Mouse (Mus musculus): ENCODE measurements around the gene Tkt. TPM values are rescaled to one million over a fixed set of nuclear protein-coding genes. Genes with fewer than 3 reads are reported as not detected.
A peak's percentile ranks its signal among the peaks of the same experiment; 100 is the strongest.
"Not testable (repeated sequence)": the region's sequence is repeated elsewhere in the genome, so short reads cannot be mapped to it uniquely, and the experiment has no call there.

The Tkt gene
- total RNA-seq, 2 experiments from 2014 or later = 9.6 to 13.1 TPM

- intact Hi-C loops (cut with DNase I) = no loop called here
- no peak for DNase-seq
Measured at GRCm38 (mm10) chr14:30551509-30551908, 3.4 kb downstream of the Tkt start.

- no peak for DNase-seq
- intact Hi-C loops (cut with DNase I) = no loop called here
Measured at GRCm38 (mm10) chr14:30551981-30552380, 3.8 kb downstream of the Tkt start.

DNA sequence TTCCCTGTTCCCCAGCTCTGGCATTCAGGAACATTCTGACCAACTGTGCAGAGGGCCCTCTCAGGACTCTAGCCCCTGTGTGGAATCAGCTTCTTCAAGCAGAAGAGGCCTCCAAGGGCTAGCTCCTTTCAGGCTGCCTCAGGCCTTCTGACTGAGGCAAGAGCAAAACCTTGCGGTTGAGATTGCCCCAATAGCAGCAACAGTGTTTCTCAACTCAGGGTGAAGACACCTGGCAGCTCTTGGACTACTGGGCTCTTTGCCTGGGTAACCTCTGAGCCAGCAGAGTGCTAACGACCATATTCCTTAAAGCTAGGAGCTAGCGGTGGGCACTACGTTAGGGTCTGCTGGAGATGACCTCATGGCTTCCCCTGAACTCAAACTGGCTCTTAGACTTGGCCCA is 5.0 kb downstream of the Tkt start:
- intact Hi-C loops (cut with DNase I) = no loop called here
- DNase-seq = no peak

GRCm38 (mm10) chr14:30556651-30557050 is 8.5 kb downstream of the Tkt start:
- no peak for DNase-seq
- intact Hi-C loops (cut with DNase I) = no loop called here

DNA sequence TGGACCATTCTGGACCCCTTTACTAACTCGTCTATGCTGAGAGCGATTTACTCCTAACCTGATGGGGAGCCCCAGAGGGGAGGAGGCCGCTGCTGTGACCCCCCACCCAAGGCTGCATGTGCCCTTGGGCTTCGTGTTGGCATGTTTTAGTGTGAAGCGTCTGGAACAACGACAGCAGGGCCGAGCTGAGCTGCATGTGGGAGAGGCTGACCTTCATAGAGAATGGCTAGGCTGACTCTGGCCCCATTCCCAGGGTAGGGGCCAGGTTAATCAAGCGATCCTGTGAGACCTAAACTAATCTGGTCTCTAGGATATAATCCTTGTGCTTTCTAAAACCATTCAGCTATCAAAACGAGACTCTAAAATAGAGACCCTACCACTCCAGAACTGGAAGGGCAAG is 9.6 kb downstream of the Tkt start:
- no peak for DNase-seq

GRCm38 (mm10) chr14:30559321-30559850 is 11.2 kb downstream of the Tkt start:
- peak; percentile 38 to 56 for DNase-seq

More for the DNA sequence above, 9.6 kb downstream of the Tkt start:
- intact Hi-C loops (cut with DNase I) = no loop called here

GRCm38 (mm10) chr14:30560803-30561389 is 12.7 kb downstream of the Tkt start:
- intact Hi-C loops (cut with DNase I) = no loop called here
- no peak for DNase-seq

More at GRCm38 (mm10) chr14:30559321-30559850, 11.2 kb downstream of the Tkt start:
- intact Hi-C loops (cut with DNase I) = no loop called here

GRCm38 (mm10) chr14:30561470-30562187 is 13.5 kb downstream of the Tkt start:
- intact Hi-C loops (cut with DNase I) = no loop called here
- no peak for DNase-seq

- intact Hi-C loops (cut with DNase I) = no loop called here
- DNase-seq = no peak
Measured at GRCm38 (mm10) chr14:30562343-30562742, 14.2 kb downstream of the Tkt start.

DNA sequence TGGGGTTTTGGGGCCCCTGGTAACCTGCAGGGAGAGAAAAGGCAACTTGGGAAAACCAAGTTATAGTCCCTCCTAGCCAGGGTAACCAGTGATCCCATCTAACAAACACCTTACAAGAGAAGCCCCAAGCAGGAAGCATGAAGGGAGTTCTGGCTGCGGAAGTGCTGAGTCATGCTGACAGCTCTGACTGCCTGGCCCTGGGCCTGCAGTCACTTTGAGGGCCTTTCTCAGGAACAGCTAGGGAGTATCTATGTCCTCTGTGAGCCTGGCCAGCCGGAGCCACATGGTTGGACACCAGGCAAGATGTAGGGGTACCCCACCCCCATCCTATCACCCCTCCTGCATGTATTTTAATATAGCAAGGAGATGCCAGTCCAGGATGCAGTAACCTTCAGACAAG is 16.3 kb downstream of the Tkt start:
- DNase-seq = peak; percentile 52 to 55
- intact Hi-C loops (cut with DNase I) = no loop called here

GRCm38 (mm10) chr14:30566317-30566716 is 18.2 kb downstream of the Tkt start:
- no peak for DNase-seq

DNA sequence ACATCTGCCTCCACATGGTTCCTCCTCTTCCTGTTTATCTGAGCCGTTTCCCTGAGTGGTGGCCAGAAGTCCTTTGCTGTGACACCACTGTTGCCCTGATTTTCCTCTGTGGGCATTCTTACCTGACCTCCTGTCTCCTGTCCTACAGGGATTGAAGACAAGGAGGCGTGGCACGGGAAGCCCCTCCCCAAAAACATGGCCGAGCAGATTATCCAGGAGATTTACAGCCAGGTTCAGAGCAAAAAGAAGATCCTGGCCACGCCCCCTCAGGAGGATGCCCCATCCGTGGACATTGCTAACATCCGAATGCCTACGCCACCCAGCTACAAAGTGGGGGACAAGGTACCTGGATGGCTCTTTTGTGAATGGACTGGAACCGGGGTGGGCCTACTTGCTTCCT is 19.9 kb downstream of the Tkt start:
- DNase-seq = peak in 1 of 2 experiments; percentile 9
- intact Hi-C loops (cut with DNase I) = no loop called here

More at GRCm38 (mm10) chr14:30566317-30566716, 18.2 kb downstream of the Tkt start:
- intact Hi-C loops (cut with DNase I) = no loop called here

DNA sequence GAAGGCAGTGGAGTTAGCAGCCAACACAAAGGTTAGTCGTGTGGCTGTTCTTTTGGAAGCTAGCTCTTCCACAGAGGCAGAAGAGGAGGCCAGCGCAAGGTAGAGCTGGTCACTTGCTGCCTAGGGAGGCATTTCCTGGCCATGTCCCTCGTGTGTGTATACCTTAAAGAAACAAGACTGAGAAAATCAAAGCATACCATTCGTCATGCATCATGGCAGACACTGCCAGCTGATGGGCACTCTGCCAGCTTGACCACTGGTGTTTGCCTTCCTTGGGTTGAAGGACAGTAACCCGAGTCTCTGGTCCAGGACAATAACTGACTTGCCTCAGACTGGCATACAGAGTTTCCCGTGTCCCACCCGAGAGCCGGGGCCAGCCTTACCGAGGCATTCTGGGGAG is 22.1 kb downstream of the Tkt start:
- intact Hi-C loops (cut with DNase I) = loop anchor here (5.0 kb wide), 1 partner anchor 33 kb away; no protein-coding TSS in a partner anchor
- no peak for DNase-seq

- no peak for DNase-seq
- intact Hi-C loops (cut with DNase I) = loop anchor here (5.0 kb wide), 1 partner anchor 35 kb away; no protein-coding TSS in a partner anchor
Measured at GRCm38 (mm10) chr14:30572253-30572652, 24.1 kb downstream of the Tkt start.

- intact Hi-C loops (cut with DNase I) = loop anchor here (5.0 kb wide), 1 partner anchor 36 kb away; no protein-coding TSS in a partner anchor
- no peak for DNase-seq
Measured at GRCm38 (mm10) chr14:30573235-30573634, 25.1 kb downstream of the Tkt start.

DNA sequence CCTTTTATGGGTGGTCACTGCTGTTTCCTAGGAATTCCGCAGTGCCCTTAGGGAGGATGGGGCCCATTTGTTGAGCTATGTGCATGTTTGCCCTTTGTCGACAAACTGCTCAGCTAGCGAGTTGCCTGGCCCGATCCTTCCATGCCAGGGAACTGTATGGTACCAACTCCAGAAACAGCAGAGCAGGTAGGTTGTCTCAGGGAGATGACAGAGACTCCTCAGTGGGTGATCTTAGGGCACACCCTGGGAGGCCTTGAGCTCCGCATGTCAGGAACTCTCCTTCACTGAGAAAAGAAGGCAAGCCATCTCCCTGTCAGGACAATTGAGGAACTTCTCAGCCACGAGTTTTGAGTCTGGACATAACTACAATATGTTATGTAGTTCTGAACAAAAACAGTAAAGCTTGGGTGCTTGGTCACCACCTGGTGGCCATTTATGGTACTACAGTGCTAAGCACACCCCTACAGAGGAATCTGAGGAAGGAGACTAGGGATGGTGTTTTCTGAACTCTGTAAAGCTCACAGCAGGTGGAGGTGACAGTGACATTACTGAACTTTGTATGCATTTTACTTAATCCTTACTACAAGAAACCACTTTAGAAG is 25.9 kb downstream of the Tkt start:
- DNase-seq = peak; percentile 52 to 56
- intact Hi-C loops (cut with DNase I) = loop anchor here (5.0 kb wide), 1 partner anchor 37 kb away; no protein-coding TSS in a partner anchor

- intact Hi-C loops (cut with DNase I) = no loop called here
- DNase-seq = no peak
Measured at GRCm38 (mm10) chr14:30575791-30576190, 27.6 kb downstream of the Tkt start.

- no peak for DNase-seq
- intact Hi-C loops (cut with DNase I) = no loop called here
Measured at GRCm38 (mm10) chr14:30576260-30576659, 28.1 kb downstream of the Tkt start.

GRCm38 (mm10) chr14:30577303-30578062 is 29.3 kb downstream of the Tkt start:
- DNase-seq; intact Hi-C loops (cut with DNase I): not testable (repeated sequence)

- DNase-seq = no peak
- intact Hi-C loops (cut with DNase I) = no loop called here
Measured at GRCm38 (mm10) chr14:30579180-30579579, 31.0 kb downstream of the Tkt start.
